Mouse (Mus musculus) hindbrain, embryonic 10.5 days (tissue): ENCODE measurements around the gene Cnga1. TPM values are rescaled to one million over a fixed set of nuclear protein-coding genes. Genes with fewer than 3 reads are reported as not detected.

ENCODE experiments used
- DNase-seq: peaks from one replicate; pipeline ENCODE4 v3.0.0-alpha.2; 2017; ENCODE audit warnings: low spot score
- H3K27ac ChIP-seq: fragments of 300-500 bp; sonication (generic); 2 replicates; pipeline ENCODE4 v1.5.1; 2016; ENCODE audit warnings: mild to moderate bottlenecking, moderate library complexity
- H3K27me3 ChIP-seq: fragments of 300-500 bp; sonication (generic); 2 replicates; pipeline ENCODE4 v1.6.1; 2016; ENCODE audit warnings: mild to moderate bottlenecking; ENCODE audit not compliant: poor library complexity, insufficient read depth, severe bottlenecking
- H3K36me3 ChIP-seq: fragments of 300-500 bp; sonication (generic); 2 replicates; pipeline ENCODE4 v1.6.1; 2016; ENCODE audit warnings: mild to moderate bottlenecking, moderate library complexity
- H3K4me1 ChIP-seq: fragments of 300-500 bp; sonication (generic); replicated peaks from 2 replicates; pipeline ENCODE4 v1.6.1; 2016; ENCODE audit warnings: mild to moderate bottlenecking
- H3K4me3 ChIP-seq: fragments of 300-500 bp; sonication (generic); 2 replicates; pipeline ENCODE4 v1.5.1; 2016; ENCODE audit warnings: mild to moderate bottlenecking, moderate library complexity
- H3K9me3 ChIP-seq: fragments of 300-500 bp; sonication (generic); 2 replicates; pipeline ENCODE4 v1.6.1; 2016; ENCODE audit warnings: mild to moderate bottlenecking, moderate library complexity
- WGBS: fragments of 180-500 bp; shearing (Covaris S2); methylation state at CpG from one replicate; pipeline ENCODE4 v1.1.7; 2016; 5-methylcytosine and 5-hydroxymethylcytosine counted together
- polyA plus RNA-seq: library from polyadenylated mRNA; unstranded; fragments of >200 nt; fragmentation: Nextera tagmentation; extraction: Ambion mirVana; gene quantifications from 2 replicates; pipeline ENCODE4 v1.2.1, GENCODE M21; 2016

Cnga1 gene
- polyA plus RNA-seq, 1 experiment from 2014 or later = not detected

DNA sequence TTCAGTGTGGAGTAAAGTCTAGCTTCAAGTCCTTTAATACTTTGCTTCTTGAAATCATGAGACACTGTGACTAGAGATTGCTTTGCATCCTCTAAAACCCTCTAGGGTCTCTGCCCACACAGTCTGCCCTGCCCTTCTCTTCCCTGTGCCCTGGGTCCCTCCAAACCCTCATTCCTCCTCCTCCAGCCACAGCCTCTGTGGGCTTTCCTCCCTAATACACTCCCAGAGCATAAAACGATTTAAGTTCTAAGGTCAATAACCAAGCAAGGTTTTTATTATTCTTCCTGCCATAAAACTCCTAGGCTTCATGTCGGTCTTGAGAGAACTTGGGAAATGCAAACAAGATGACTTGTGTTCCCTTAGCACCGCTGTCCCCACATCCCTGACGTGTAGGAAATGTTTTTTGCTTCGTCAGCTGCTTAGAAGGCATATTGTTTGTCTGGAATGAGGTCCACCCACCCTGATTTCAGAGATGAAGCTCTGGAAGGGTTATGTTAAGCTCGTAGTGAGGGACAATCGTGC is 12.3 kb upstream of the Cnga1 start:
- Histone ChIP-seq H3K4me1 (no peaks in the 10 kb centered on the region), H3K9me3 (no peaks in the 10 kb centered on the region), H3K4me3 (no peak overlapping the region), H3K27ac (no peak overlapping the region), H3K27me3 (peaks cover 7% of the 10 kb centered on the region), H3K36me3 (no peaks in the 10 kb centered on the region)
- 70% methylated on average over 7 of the region's 7 CpGs for WGBS
- no peak for DNase-seq

DNA sequence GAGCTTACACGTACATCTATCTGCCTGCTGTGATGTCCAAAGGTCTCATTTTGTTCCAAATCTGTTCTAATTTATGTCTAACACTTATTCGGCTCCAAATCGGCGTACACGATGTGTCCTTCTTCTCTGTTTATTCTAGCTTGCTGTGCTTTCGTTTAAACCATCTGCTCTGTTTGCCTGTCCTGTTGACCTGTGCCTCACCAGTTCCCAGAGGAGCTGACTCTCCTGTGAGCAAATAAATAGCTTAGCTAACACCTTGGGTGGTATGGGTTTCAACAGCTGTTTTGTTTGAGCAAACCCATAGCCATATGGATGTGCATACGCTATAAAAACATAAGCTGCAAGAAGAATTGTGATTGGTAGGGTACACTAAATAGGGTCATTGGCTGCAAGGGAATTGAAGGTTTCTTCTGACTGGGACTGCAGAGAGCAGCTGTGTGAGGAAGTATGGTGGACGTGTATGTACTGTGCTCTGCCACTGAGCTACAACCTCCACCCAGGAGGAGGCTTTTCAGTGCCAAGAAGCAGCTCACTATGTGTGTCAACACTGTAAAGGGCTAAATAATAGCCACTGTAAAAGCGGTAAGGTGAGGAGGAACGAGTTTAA is 9.1 kb upstream of the Cnga1 start:
- Histone ChIP-seq H3K9me3 (no peaks in the 10 kb centered on the region), H3K4me3 (no peak overlapping the region), H3K27me3 (peaks cover 32% of the 10 kb centered on the region), H3K36me3 (no peaks in the 10 kb centered on the region), H3K4me1 (peaks cover 3% of the 10 kb centered on the region), H3K27ac (no peak overlapping the region)
- DNase-seq = peak; percentile 7
- 71% methylated on average over 10 of the region's 10 CpGs for WGBS

DNA sequence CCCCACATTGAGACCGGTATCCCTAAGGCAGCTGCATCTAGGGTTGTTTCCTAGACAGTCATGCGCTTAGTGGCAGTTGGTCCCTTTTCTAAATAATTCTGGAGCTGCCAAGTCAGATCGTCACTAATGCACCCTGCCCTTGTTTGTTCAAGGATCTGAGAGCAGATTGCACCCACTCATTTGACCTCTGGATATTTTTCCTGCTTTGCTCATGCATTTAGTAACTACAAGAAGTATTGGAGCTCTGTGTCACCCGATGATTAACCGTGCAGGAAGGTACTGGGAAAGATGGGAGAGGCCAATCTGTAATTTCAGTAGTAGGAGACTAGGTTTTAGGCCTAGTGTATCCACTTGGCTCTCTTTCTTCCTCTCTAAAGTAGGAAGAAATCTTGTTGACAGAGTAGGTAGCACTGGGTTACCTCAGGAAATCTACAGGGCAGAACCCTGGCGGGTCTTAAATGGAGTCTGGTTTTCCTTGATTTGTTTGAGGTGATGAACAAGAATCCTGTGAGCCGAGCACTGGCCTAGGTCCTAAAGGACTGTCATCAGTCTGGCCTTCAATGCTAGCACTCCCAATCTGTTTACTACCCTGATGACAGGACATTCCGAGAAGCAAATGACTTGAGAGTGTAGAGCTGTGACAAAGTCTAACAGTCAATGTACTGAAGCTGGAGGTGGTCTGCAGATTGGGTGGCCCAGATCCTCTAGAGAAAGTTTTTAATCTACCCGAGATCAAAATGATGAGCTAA is 5.1 kb upstream of the Cnga1 start:
- Histone ChIP-seq H3K4me1 (peaks cover 16% of the 10 kb centered on the region), H3K9me3 (no peaks in the 10 kb centered on the region), H3K36me3 (no peaks in the 10 kb centered on the region), H3K4me3 (no peak overlapping the region), H3K27me3 (peaks cover 71% of the 10 kb centered on the region), H3K27ac (no peak overlapping the region)
- DNase-seq = no peak
- 86% methylated on average over 9 of the region's 9 CpGs for WGBS

DNA sequence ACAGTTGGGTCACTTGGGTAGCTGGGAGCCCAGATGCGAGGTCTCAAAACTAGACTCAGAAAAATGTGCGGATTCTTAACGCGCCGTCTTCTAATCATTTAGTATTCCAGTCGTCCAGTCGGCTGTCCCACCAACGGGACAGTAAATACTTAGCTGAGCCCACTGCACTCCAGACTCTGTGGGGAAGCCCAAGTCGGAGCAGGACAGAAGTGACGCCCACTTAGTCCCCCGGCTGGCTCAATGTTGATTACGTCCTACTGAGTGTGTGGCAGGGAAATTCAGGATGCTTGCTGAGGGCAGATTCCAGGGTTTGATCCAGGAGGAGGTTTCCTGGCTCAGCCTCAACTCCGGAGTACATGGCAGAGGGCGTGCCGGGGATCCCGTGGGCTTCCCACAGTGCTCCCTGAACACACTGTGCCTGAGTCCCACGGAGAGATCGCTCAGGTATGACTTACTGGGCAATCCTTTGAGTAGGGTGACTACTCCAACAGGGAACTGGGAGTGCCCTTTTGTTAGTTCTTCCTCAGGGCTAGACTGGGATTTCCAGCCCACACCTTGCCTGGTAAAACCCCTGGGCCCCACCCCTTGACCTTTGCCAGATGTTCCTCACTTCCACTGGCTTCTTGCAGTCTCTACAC is 4.0 kb upstream of the Cnga1 start:
- DNase-seq = no peak
- H3K27me3 ChIP-seq = peaks cover 71% of the 10 kb centered on the region
- H3K9me3 ChIP-seq = no peaks in the 10 kb centered on the region
- WGBS = 7% methylated on average over 18 of the region's 18 CpGs
- peak overlapping the region; percentile 64 for H3K4me3 ChIP-seq
- no peaks in the 10 kb centered on the region for H3K36me3 ChIP-seq
- H3K27ac ChIP-seq = peak overlapping the region; percentile 6
- peaks cover 16% of the 10 kb centered on the region for H3K4me1 ChIP-seq

DNA sequence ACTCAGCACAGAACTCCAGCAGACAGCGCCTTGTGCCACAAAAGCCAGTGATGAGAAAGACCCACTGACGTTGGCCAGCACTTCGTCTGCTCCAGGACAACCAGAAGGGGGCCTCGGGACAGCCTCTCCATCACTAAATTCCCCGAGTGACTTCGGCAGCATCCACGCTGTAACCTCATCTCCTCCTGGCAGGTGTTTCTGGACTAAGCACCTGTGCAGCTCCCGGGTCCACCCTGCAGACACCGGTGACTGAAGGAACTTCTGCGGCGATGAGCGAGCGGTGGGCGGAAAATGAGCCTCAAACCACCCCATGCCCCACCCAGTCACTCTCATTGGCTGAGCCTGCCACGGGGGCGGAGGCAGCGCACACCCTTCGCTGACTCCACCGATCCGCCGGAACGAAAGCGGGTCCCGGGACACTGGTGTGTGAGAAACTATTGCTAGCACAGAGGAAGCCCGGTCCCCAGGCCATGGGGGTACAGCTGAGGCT is 3.4 kb upstream of the Cnga1 start, which contains the start of gene Nipal1:
Gene Nipal1 (plus strand): TSS at position 378 of the 490 bp plus-strand sequence.
- peak within 1 kb of the TSS; percentile 6 for H3K27ac ChIP-seq
- no peaks in the 10 kb centered on the region for H3K36me3 ChIP-seq
- H3K27me3 ChIP-seq = peaks cover 68% of the 10 kb centered on the region
- DNase-seq = peak; percentile 80
- WGBS = 1% methylated on average over 25 of the region's 25 CpGs
- no peaks in the 10 kb centered on the region for H3K9me3 ChIP-seq
- peaks cover 16% of the 10 kb centered on the region for H3K4me1 ChIP-seq
- peak within 1 kb of the TSS; percentile 64 for H3K4me3 ChIP-seq

GRCm38 (mm10) chr5:72646996-72647395 is 2.9 kb upstream of the Cnga1 start:
- H3K27me3 ChIP-seq = peaks cover 67% of the 10 kb centered on the region
- peak overlapping the region; percentile 64 for H3K4me3 ChIP-seq
- no peaks in the 10 kb centered on the region for H3K9me3 ChIP-seq
- H3K4me1 ChIP-seq = peaks cover 16% of the 10 kb centered on the region
- DNase-seq = no peak
- H3K36me3 ChIP-seq = no peaks in the 10 kb centered on the region
- H3K27ac ChIP-seq = no peak overlapping the region
- 33% methylated on average over 10 of the region's 10 CpGs for WGBS

GRCm38 (mm10) chr5:72646131-72646530 is 2.1 kb upstream of the Cnga1 start:
- H3K27ac ChIP-seq = no peak overlapping the region
- no peaks in the 10 kb centered on the region for H3K9me3 ChIP-seq
- peak; percentile 9 for DNase-seq
- 45% methylated on average over 10 of the region's 10 CpGs for whole genome bisulfite sequencing
- H3K36me3 ChIP-seq = no peaks in the 10 kb centered on the region
- peaks cover 16% of the 10 kb centered on the region for H3K4me1 ChIP-seq
- H3K4me3 ChIP-seq = no peak overlapping the region
- H3K27me3 ChIP-seq = peaks cover 62% of the 10 kb centered on the region

DNA sequence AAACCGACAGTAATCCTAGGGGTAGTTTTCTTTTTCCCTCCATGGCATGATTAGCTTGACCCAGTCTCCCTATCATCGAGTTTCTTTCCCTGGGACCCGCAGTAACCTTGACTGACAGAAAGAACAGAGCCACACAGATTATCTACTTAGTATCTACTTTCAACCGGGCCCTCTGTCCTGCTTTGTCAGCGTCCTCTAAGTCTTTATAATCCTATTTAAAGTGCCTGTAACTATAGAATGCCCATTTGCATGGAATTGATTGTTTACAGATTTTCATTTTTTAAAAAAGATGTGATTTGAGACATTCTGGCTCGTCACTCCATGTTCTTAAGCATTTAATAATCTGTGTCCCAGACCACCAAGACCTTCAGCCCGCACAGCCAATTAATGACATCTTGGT is 420 bp downstream of the Cnga1 start:
- Histone ChIP-seq H3K4me1 (peaks cover 16% of the 10 kb centered on the region), H3K27me3 (peaks cover 44% of the 10 kb centered on the region), H3K27ac (no peak overlapping the region), H3K36me3 (no peaks in the 10 kb centered on the region), H3K4me3 (no peak overlapping the region), H3K9me3 (no peaks in the 10 kb centered on the region)
- 80% methylated on average over 7 of the region's 7 CpGs for WGBS
- no peak for DNase-seq

DNA sequence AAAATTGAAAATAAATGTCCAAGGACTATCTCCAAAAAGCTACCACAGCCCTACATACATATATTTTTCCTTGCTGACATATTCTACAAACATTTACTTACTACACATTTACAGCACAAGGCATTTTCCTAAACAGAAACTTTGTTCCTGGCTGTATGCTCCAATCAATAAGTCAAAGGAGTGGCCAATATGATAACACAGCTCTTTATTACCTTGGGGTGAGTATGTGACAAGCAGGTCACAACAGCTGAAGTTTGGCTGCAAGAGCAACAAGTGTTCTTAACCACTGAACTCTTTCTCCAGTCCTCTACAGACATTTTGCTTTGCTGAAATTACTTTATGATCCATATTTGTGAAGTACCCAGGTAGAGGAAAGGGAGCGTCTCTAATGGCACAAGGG is 4.0 kb downstream of the Cnga1 start:
- Histone ChIP-seq H3K9me3 (no peaks in the 10 kb centered on the region), H3K4me1 (no peaks in the 10 kb centered on the region), H3K27me3 (peaks cover 9% of the 10 kb centered on the region; the same call in 1 of the 2 replicates), H3K4me3 (no peak overlapping the region), H3K27ac (no peak overlapping the region), H3K36me3 (no peaks in the 10 kb centered on the region)
- 89% methylated on average over 1 of the region's 1 CpGs for WGBS
- no peak for DNase-seq

DNA sequence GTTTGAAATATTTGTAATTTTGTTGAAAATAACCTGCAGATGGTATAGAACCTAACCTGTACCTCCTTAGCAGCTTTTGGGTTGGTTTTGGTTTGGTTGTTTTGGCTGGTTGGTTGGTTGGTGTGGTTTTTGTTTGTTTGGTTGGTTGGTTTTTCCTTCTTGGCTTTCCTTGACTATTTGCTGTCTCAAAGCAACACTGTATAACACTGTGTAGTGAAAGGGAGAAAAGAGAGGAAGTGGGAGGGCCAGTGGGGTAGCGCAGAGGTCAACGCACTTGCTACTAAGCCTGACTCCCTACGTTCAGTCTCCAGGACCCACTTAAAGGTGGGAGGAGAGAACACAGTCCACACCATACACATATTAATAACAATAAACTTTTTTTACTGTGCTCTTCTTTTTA is 7.5 kb downstream of the Cnga1 start:
- no peak for DNase-seq
- no peaks in the 10 kb centered on the region for H3K9me3 ChIP-seq
- H3K27ac ChIP-seq = no peak overlapping the region
- H3K4me1 ChIP-seq = no peaks in the 10 kb centered on the region
- H3K36me3 ChIP-seq = no peaks in the 10 kb centered on the region
- no peak overlapping the region for H3K4me3 ChIP-seq
- no peaks in the 10 kb centered on the region for H3K27me3 ChIP-seq
- WGBS = 84% methylated on average over 3 of the region's 3 CpGs

DNA sequence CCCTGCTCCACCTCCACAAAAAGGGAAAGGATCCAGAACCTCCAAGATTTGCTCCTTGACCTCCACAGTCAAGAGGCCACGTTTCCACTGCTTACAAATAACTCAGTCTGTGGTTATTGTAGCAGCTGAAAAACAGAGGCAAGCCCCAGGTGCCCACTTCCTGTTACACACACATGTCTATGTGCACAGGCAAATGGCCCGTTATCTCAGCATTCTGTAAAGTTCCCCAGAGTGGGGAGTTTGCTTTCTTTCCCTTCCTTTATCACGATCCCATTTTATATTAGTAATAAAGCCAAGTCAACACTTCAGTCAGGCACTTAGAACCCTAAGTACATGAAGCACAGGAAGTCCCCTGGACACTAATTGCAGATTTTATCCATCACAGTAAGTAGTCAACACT is 8.0 kb downstream of the Cnga1 start:
- Histone ChIP-seq H3K27ac (no peak overlapping the region), H3K4me3 (no peak overlapping the region), H3K27me3 (no peaks in the 10 kb centered on the region), H3K4me1 (no peaks in the 10 kb centered on the region), H3K9me3 (no peaks in the 10 kb centered on the region), H3K36me3 (no peaks in the 10 kb centered on the region)
- WGBS = 71% methylated on average over 3 of the region's 3 CpGs
- no peak for DNase-seq

DNA sequence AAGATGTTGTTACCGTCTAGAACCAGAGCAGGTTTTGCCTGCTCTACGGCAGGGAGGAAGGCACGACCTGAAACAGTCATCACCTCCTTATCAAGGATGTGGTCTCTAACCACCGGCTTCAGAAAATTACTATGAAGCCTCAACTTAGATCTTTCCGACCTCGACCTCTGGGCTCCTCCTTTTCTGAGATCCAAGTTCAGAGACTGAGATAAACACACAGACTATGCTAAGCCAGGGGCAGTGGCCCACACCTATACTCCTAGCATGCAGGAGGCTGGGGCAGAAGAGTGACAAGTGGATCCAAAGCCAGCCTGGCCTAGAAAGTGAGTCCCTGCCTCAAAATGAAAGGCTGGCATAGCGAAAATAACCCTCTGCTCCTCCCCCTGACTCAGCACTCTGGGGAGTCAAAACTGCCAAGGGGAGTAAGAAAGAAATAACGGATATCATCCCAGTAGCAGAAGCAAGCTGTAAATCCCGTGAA is 9.2 kb downstream of the Cnga1 start:
- Histone ChIP-seq H3K27ac (no peak overlapping the region), H3K9me3 (no peaks in the 10 kb centered on the region), H3K4me1 (no peaks in the 10 kb centered on the region), H3K36me3 (no peaks in the 10 kb centered on the region), H3K4me3 (no peak overlapping the region), H3K27me3 (no peaks in the 10 kb centered on the region)
- no peak for DNase-seq
- WGBS = 82% methylated on average over 9 of the region's 9 CpGs

DNA sequence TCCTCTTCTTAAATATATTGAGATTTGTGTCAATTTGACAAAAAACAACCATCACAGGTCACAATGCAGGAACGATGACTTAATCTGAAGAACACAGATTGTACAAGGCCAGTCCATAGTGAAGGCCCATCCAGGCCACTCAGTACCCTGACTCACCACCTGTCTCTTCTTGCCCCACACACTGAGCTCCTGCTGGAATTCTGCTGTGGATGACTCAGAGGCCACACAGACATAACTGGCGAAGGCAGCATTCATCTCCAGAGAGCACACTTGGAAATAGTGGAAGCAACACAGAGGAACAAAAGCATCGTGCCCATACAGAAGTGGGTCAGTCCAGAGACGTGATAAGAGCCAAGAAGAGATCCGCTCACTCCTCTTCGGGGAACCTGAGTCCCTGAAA is 14.0 kb downstream of the Cnga1 start:
- no peaks in the 10 kb centered on the region for H3K36me3 ChIP-seq
- H3K4me1 ChIP-seq = no peaks in the 10 kb centered on the region
- no peak for DNase-seq
- WGBS = 87% methylated on average over 6 of the region's 6 CpGs
- H3K27ac ChIP-seq = no peak overlapping the region
- H3K4me3 ChIP-seq = no peak overlapping the region
- no peaks in the 10 kb centered on the region for H3K27me3 ChIP-seq
- H3K9me3 ChIP-seq = no peaks in the 10 kb centered on the region
